23 mouse cellular contexts compared by ENCODE assay signal in genomic region chr15:32034091-32034490, GRCm38 (mm10).
"Had no signal": no experiment of that assay in that cellular context is flagged by ENCODE, and none has a peak within 500 bp of the region (broad histone marks: within the 10 kb centered on the region; RNA-seq: fewer than 3 reads in every experiment).

No protein-coding gene starts in this region.

- H3K4me3 ChIP-seq: embryonic facial prominence, embryonic 10.5 days; embryonic facial prominence, embryonic 12.5 days; embryonic facial prominence, embryonic 13.5 days; embryonic facial prominence, embryonic 15.5 days; erythroblast, embryonic 14.5 days; forebrain, embryonic 10.5 days; forebrain, embryonic 12.5 days; forebrain, embryonic 13.5 days; forebrain, embryonic 15.5 days; gastrocnemius, adult 2 months; heart, adult 2 months had no signal

- DNase-seq: cerebellum, adult 8-10 months; cerebellum, adult 9-10 months; cerebellum, adult 9-11 months; cerebellum, postnatal 36 days; embryo, embryonic 11 days; forebrain, postnatal 0 days; gastrocnemius, adult 2 months; gastrocnemius, postnatal 10 days; gastrocnemius, postnatal 14 days; gastrocnemius, postnatal 25 days; gastrocnemius, postnatal 36 days; heart, adult 11 months; heart, adult 18-20 months; heart, adult 2 months had no signal

- H3K36me3 ChIP-seq: embryonic facial prominence, embryonic 10.5 days; embryonic facial prominence, embryonic 12.5 days; embryonic facial prominence, embryonic 13.5 days; embryonic facial prominence, embryonic 15.5 days; forebrain, embryonic 10.5 days; forebrain, embryonic 12.5 days; forebrain, embryonic 15.5 days had no signal

- H3K27me3 ChIP-seq: embryonic facial prominence, embryonic 12.5 days; embryonic facial prominence, embryonic 13.5 days; embryonic facial prominence, embryonic 15.5 days; forebrain, embryonic 12.5 days; forebrain, embryonic 13.5 days; forebrain, embryonic 15.5 days had no signal

- H3K4me2 ChIP-seq: embryonic facial prominence, embryonic 12.5 days; embryonic facial prominence, embryonic 13.5 days; embryonic facial prominence, embryonic 15.5 days; forebrain, embryonic 12.5 days; forebrain, embryonic 15.5 days had no signal

- H3K9ac ChIP-seq: embryonic facial prominence, embryonic 12.5 days; embryonic facial prominence, embryonic 13.5 days; embryonic facial prominence, embryonic 15.5 days; forebrain, embryonic 12.5 days; forebrain, embryonic 13.5 days; forebrain, embryonic 15.5 days; forebrain, postnatal 0 days had no signal

- H3K4me1 ChIP-seq: embryonic facial prominence, embryonic 15.5 days had no signal

- H3K9me3 ChIP-seq: embryonic facial prominence, embryonic 10.5 days; embryonic facial prominence, embryonic 12.5 days; embryonic facial prominence, embryonic 13.5 days; embryonic facial prominence, embryonic 15.5 days; forebrain, embryonic 10.5 days; forebrain, embryonic 12.5 days; forebrain, embryonic 13.5 days; forebrain, embryonic 15.5 days had no signal

- H3K27ac ChIP-seq: embryonic facial prominence, embryonic 10.5 days; embryonic facial prominence, embryonic 12.5 days; embryonic facial prominence, embryonic 13.5 days; embryonic facial prominence, embryonic 15.5 days; forebrain, embryonic 10.5 days; forebrain, embryonic 15.5 days; gastrocnemius, adult 2 months; heart, adult 2 months had no signal
